Mouse (Mus musculus): Measurements from ENCODE around the gene Zfp385a.

- TF ChIP-seq CTCF (IDR thresholded peaks at IDR 0.05; ENCODE audit: low read depth, low read length) (no peak), POLR2A (IDR thresholded peaks at IDR 0.05; ENCODE audit: extremely low read depth, insufficient read depth, low read length) (no peak)
Observed at GRCm38 (mm10) chr15:103308876-103309580, 30.9 kb downstream of the Zfp385a start.
